ENCODE assay signal across 31 mouse cellular contexts in genomic region chr8:38927867-38928266, GRCm38 (mm10).
DNase-seq lines count a peak whose midpoint lies in the region; ATAC-seq lines count a peak whose summit lies in the region.
"Had no signal": no experiment of that assay in that cellular context is flagged by ENCODE, and none has a peak within 500 bp of the region (broad histone marks: within the 10 kb centered on the region; RNA-seq: fewer than 3 reads in every experiment).

No protein-coding gene starts in this region.

- ATAC-seq in frontal cortex, adult (ENCODE audit: low TSS enrichment) = peak; percentile 44; the same call in 1 of the 2 replicates
- peak; percentile 61 for ATAC-seq in forebrain, embryonic 15.5 days (replicated peaks)
- ATAC-seq: hindbrain, embryonic 16.5 days; liver, embryonic 12.5 days; liver, postnatal 0 days; Patski had no signal

- H3K36me3 ChIP-seq in forebrain, embryonic 15.5 days = no peaks in the 10 kb centered on the region
- H3K36me3 ChIP-seq: heart, embryonic 13.5 days; kidney, embryonic 15.5 days; liver, embryonic 12.5 days; midbrain, embryonic 12.5 days; neural tube, embryonic 13.5 days; stomach, embryonic 15.5 days had no signal

- H3K4me3 ChIP-seq in forebrain, embryonic 15.5 days = no peak overlapping the region
- H3K4me3 ChIP-seq: erythroblast, embryonic 14.5 days; gastrocnemius, adult 2 months; heart, embryonic 13.5 days; kidney, embryonic 15.5 days; liver, embryonic 12.5 days; megakaryocyte, embryonic 14.5 days; midbrain, embryonic 12.5 days; myocyte; neural tube, embryonic 13.5 days; stomach, embryonic 15.5 days had no signal

- H3K27ac ChIP-seq in forebrain, embryonic 15.5 days (replicated peaks) = no peak overlapping the region
- H3K27ac ChIP-seq: gastrocnemius, adult 2 months; heart, embryonic 13.5 days; kidney, embryonic 15.5 days; liver, embryonic 12.5 days; midbrain, embryonic 12.5 days; neural tube, embryonic 13.5 days; stomach, embryonic 15.5 days had no signal

- no peak for DNase-seq in frontal cortex, postnatal 36 days (ENCODE audit: low spot score in 2 of 2)
- DNase-seq in right cerebral cortex, adult 18-20 months = peak; percentile 5
- no peak for DNase-seq in right cerebral cortex, postnatal 10 days (ENCODE audit: low spot score in 2 of 2)
- DNase-seq in gastrocnemius, postnatal 10 days = no peak
- DNase-seq in lung, postnatal 4 days = no peak
- DNase-seq: adrenal gland, postnatal 10 days; cerebellum, adult 11-12 months; cerebellum, adult 9-11 months; gastrocnemius, adult 2 months; heart, postnatal 10 days; kidney, adult 18-20 months; kidney, postnatal 25 days; left cerebral cortex, postnatal 4 days; liver, postnatal 0 days; lung, postnatal 36 days; right cerebral cortex, postnatal 14 days; thymus, adult 18-20 months; thymus, postnatal 36 days had no signal

- no peaks in the 10 kb centered on the region for H3K9me3 ChIP-seq in forebrain, embryonic 15.5 days
- H3K9me3 ChIP-seq: heart, embryonic 13.5 days; kidney, embryonic 15.5 days; liver, embryonic 12.5 days; megakaryocyte, embryonic 14.5 days; midbrain, embryonic 12.5 days; neural tube, embryonic 13.5 days; stomach, embryonic 15.5 days had no signal

- 57% methylated on average over 3 of the region's 3 CpGs for WGBS in forebrain, embryonic 15.5 days

- no peak overlapping the region for H3K4me2 ChIP-seq in forebrain, embryonic 15.5 days (replicated peaks)
- H3K4me2 ChIP-seq: heart, embryonic 13.5 days; kidney, embryonic 15.5 days; liver, embryonic 12.5 days; midbrain, embryonic 12.5 days; neural tube, embryonic 13.5 days; stomach, embryonic 15.5 days had no signal

- no peak overlapping the region for H3K9ac ChIP-seq in forebrain, embryonic 15.5 days (replicated peaks)
- H3K9ac ChIP-seq: heart, embryonic 13.5 days; kidney, embryonic 15.5 days; liver, embryonic 12.5 days; liver, postnatal 0 days; midbrain, embryonic 12.5 days; neural tube, embryonic 13.5 days; stomach, embryonic 15.5 days had no signal

- no peaks in the 10 kb centered on the region for H3K27me3 ChIP-seq in forebrain, embryonic 15.5 days
- H3K27me3 ChIP-seq: heart, embryonic 13.5 days; kidney, embryonic 15.5 days; liver, embryonic 12.5 days; megakaryocyte, embryonic 14.5 days; midbrain, embryonic 12.5 days; neural tube, embryonic 13.5 days; stomach, embryonic 15.5 days had no signal

- H3K4me1 ChIP-seq in forebrain, embryonic 15.5 days = no peaks in the 10 kb centered on the region
- H3K4me1 ChIP-seq: heart, embryonic 13.5 days; kidney, embryonic 15.5 days; liver, embryonic 12.5 days; megakaryocyte, embryonic 14.5 days; midbrain, embryonic 12.5 days; stomach, embryonic 15.5 days had no signal
